Mouse (Mus musculus) bone marrow macrophage, adult 2 months (primary cell): ENCODE measurements around the gene Chchd10.

ENCODE experiments used
- CTCF ChIP-seq: IDR thresholded peaks from 2 replicates; pipeline ENCODE4 v1.5.1; 2012; ENCODE audit warnings: low read depth, mild to moderate bottlenecking, low read length, moderate library complexity
- POLR2A ChIP-seq: IDR thresholded peaks from 2 replicates; pipeline ENCODE4 v1.6.1; 2012; ENCODE audit warnings: mild to moderate bottlenecking, low read depth, low read length, borderline replicate concordance

GRCm38 (mm10) chr10:75934991-75935390 lies 2.1 kb downstream of the Chchd10 start:
- TF ChIP-seq CTCF (no peak), POLR2A (no peak)
